Mouse (Mus musculus) CD4-positive, CD25-positive, alpha-beta regulatory T cell (primary cell): ENCODE results near the gene Rnf185. TPM values are rescaled to one million over a fixed set of nuclear protein-coding genes. Genes with fewer than 3 reads are reported as not detected.

ENCODE experiments used
- polyA plus RNA-seq: library from polyadenylated mRNA; unstranded; fragments of 100-300 nt; shearing (Covaris generic); gene quantifications from one replicate; pipeline ENCODE4 v1.2.1, GENCODE M21; 2017

The Rnf185 gene
- 23.6 TPM for polyA plus RNA-seq

GRCm38 (mm10) chr11:3452167-3452639 lies at the start of gene Rnf185:
Rnf185 (minus strand) TSS chr11:3452363.

GRCm38 (mm10) chr11:3487952-3488570 lies 35.9 kb upstream of the Rnf185 start, which contains the start of gene Pla2g3:
Pla2g3 (plus strand) TSS chr11:3488284.

GRCm38 (mm10) chr11:3408997-3409732 lies 43.0 kb downstream of the Rnf185 start, which contains the start of gene Limk2:
Limk2 (minus strand) TSS chr11:3409189.

Other genes with a start within 250 kb of the Rnf185 start
- 48.8 TPM for gene Eif4enif1, start 250.0 kb downstream of the Rnf185 start, polyA plus RNA-seq
- 187 TPM for gene Drg1, start 185.9 kb downstream of the Rnf185 start, polyA plus RNA-seq
- gene Patz1, start 163.5 kb downstream of the Rnf185 start, polyA plus RNA-seq: 48.2 TPM
- gene Pik3ip1, start 122.0 kb downstream of the Rnf185 start, polyA plus RNA-seq: 167 TPM
- 102 TPM for gene Limk2, start 43.2 kb downstream of the Rnf185 start, polyA plus RNA-seq
- gene Pla2g3, start 35.9 kb upstream of the Rnf185 start, polyA plus RNA-seq: 0.26 TPM
- gene Inpp5j, start 52.5 kb upstream of the Rnf185 start, polyA plus RNA-seq: not detected
- 2.5 TPM for gene Selenom, start 62.3 kb upstream of the Rnf185 start, polyA plus RNA-seq
- gene Smtn, start 88.2 kb upstream of the Rnf185 start, polyA plus RNA-seq: 0.63 TPM
- gene Morc2a, start 196.8 kb upstream of the Rnf185 start, polyA plus RNA-seq: 29.2 TPM